ENCODE assay signal across 8 mouse cellular contexts in genomic region chr2:165112149-165112548, GRCm38 (mm10). TPM values are rescaled to one million over a fixed set of nuclear protein-coding genes. Genes with fewer than 3 reads are reported as not detected.
A peak's percentile ranks its signal among the peaks of the same experiment; 100 is the strongest.
DNase-seq lines count a peak whose midpoint lies in the region; ATAC-seq and TF ChIP-seq lines count a peak whose summit lies in the region.

No protein-coding gene starts in this region.

- intact Hi-C loops in left cerebral cortex, adult 2 months (cut with DNase I): loop anchor here (5.0 kb wide), 1 partner anchor 35 kb away; no protein-coding TSS in a partner anchor

- no peak overlapping the region for H3K9ac ChIP-seq in hindbrain, embryonic 16.5 days (ENCODE audit: low read depth, low read length)

- peak; percentile 43; the same call in 1 of the 2 replicates for ATAC-seq in hindbrain, embryonic 16.5 days

- peaks cover 26% of the 10 kb centered on the region for H3K27me3 ChIP-seq in hindbrain, embryonic 16.5 days (replicated peaks; ENCODE audit: control insufficient read depth, insufficient read depth, low read length)
- H3K27me3 ChIP-seq in megakaryocyte, embryonic 14.5 days (replicated peaks): peaks cover 95% of the 10 kb centered on the region

- H3K9me3 ChIP-seq in hindbrain, embryonic 16.5 days (ENCODE audit: control insufficient read depth, low read length): no peaks in the 10 kb centered on the region
- H3K9me3 ChIP-seq in megakaryocyte, embryonic 14.5 days: no peaks in the 10 kb centered on the region

- H3K4me2 ChIP-seq in hindbrain, embryonic 16.5 days (ENCODE audit: low read length): peak overlapping the region; percentile 29

- H3K27ac ChIP-seq in hindbrain, embryonic 16.5 days (ENCODE audit: low read depth, low read length): no peak overlapping the region
- no peak overlapping the region for H3K27ac ChIP-seq in left cerebral cortex, adult 2 months

- H3K36me3 ChIP-seq in hindbrain, embryonic 16.5 days (ENCODE audit: control insufficient read depth, insufficient read depth, low read length): no peaks in the 10 kb centered on the region
- H3K36me3 ChIP-seq in megakaryocyte, embryonic 14.5 days (replicated peaks; ENCODE audit: low read length): no peaks in the 10 kb centered on the region

- H3K4me1 ChIP-seq in hindbrain, embryonic 16.5 days (ENCODE audit: control insufficient read depth, insufficient read depth, low read depth, low read length): peaks cover 2% of the 10 kb centered on the region
- H3K4me1 ChIP-seq in megakaryocyte, embryonic 14.5 days: peaks cover 12% of the 10 kb centered on the region

- peak; percentile 80 for TF ChIP-seq CTCF in left cerebral cortex, adult 2 months (IDR thresholded peaks at IDR 0.05)

- peak overlapping the region; percentile 14; the same call in 1 of the 2 replicates for H3K4me3 ChIP-seq in hindbrain, embryonic 16.5 days (ENCODE audit: low read length)
- no peak overlapping the region for H3K4me3 ChIP-seq in left cerebral cortex, adult 2 months
- peak overlapping the region; percentile 67 for H3K4me3 ChIP-seq in megakaryocyte, embryonic 14.5 days (replicated peaks)

- peak; percentile 88 for DNase-seq in R1 (ENCODE audit: low read depth, low spot score)
- DNase-seq in cerebellum, postnatal 10 days: peak; percentile 94 to 97
- DNase-seq in gastrocnemius, adult 8-10 months (ENCODE audit: low spot score in 2 of 2): peak; percentile 44 to 47
- peak; percentile 64 to 70 for DNase-seq in left cerebral cortex, adult 2 months (ENCODE audit: extremely low spot score in 1 of 2, low spot score in 2 of 2)
- DNase-seq in right cerebral cortex, adult 18-20 months: peak; percentile 55
- peak; percentile 60 to 75 for DNase-seq in urinary bladder, adult 18-20 months (ENCODE audit: low spot score in 2 of 2)

- WGBS in hindbrain, embryonic 16.5 days: 0% methylated on average over 47 of the region's 54 CpGs

RNA-seq across cellular contexts. Expression of gene 1700025C18Rik, which starts 21.6 kb away (rescaled TPM):
- total RNA-seq in gastrocnemius, adult 8-10 months (2022): not detected
- polyA plus RNA-seq in hindbrain, embryonic 16.5 days (2015; fragmentation: Nextera tagmentation; extraction: Ambion mirVana): not detected in 2 replicates
- not detected for total RNA-seq in left cerebral cortex, adult 2 months (2021)
- polyA plus RNA-seq in megakaryocyte, embryonic 14.5 days (2012; ENCODE audit: insufficient read depth, low replicate concordance): not detected in 2 replicates

RNA-seq across cellular contexts. Expression of gene Cd40, which starts 56.7 kb away (rescaled TPM):
- under 1 TPM; 0.27 to 0.83 (median 0.55) TPM for total RNA-seq in gastrocnemius, adult 8-10 months (2022)
- 6.1 and 7.9 TPM in 2 replicates for polyA plus RNA-seq in hindbrain, embryonic 16.5 days (2015; fragmentation: Nextera tagmentation; extraction: Ambion mirVana)
- under 1 TPM; 0.42 to 0.61 TPM for total RNA-seq in left cerebral cortex, adult 2 months (2021)
- 0.12 TPM in 1 of 2 replicates, not detected in the other for polyA plus RNA-seq in megakaryocyte, embryonic 14.5 days (2012; ENCODE audit: insufficient read depth, low replicate concordance)

Comparison
In these comparisons a context has a peak if more than half of its experiments do, and no peak if none do; other contexts are left out.
1. DNase-seq: peak in every context shown above with its lines; median percentile 96 in cerebellum, postnatal 10 days; 88 in R1; 68 in urinary bladder, adult 18-20 months; 67 in left cerebral cortex, adult 2 months; 55 in right cerebral cortex, adult 18-20 months; 46 in gastrocnemius, adult 8-10 months.